Comparison of ENCODE assay signal across 16 mouse cellular contexts in genomic region chr1:57367446-57367845, GRCm38 (mm10).
"Had no signal": no experiment of that assay in that cellular context is flagged by ENCODE, and none has a peak within 500 bp of the region (broad histone marks: within the 10 kb centered on the region; RNA-seq: fewer than 3 reads in every experiment).

No protein-coding gene starts in this region.

- H3K9me3 ChIP-seq: neural tube, embryonic 13.5 days; neural tube, embryonic 15.5 days; stomach, embryonic 15.5 days had no signal

- H3K4me2 ChIP-seq: neural tube, embryonic 13.5 days; neural tube, embryonic 15.5 days; stomach, embryonic 15.5 days had no signal

- H3K27ac ChIP-seq: neural tube, embryonic 13.5 days; neural tube, embryonic 15.5 days; stomach, embryonic 15.5 days; stomach, postnatal 0 days had no signal

- H3K36me3 ChIP-seq: neural tube, embryonic 13.5 days; neural tube, embryonic 15.5 days; stomach, embryonic 15.5 days had no signal

- DNase-seq: retina, postnatal 1 day; right cerebral cortex, adult 18-20 months; right cerebral cortex, postnatal 14 days; right cerebral cortex, postnatal 25 days; right cerebral cortex, postnatal 4 days; spleen, adult 18-20 months; thymus, adult 18-20 months; thymus, adult 2 months; thymus, postnatal 14 days; thymus, postnatal 25 days; thymus, postnatal 36 days; thymus, postnatal 4 days had no signal

- H3K27me3 ChIP-seq: neural tube, embryonic 13.5 days; neural tube, embryonic 15.5 days; stomach, embryonic 15.5 days had no signal

- H3K4me1 ChIP-seq: neural tube, embryonic 13.5 days; neural tube, embryonic 15.5 days; stomach, embryonic 15.5 days had no signal

- H3K4me3 ChIP-seq: neural tube, embryonic 13.5 days; neural tube, embryonic 15.5 days; stomach, embryonic 15.5 days had no signal

- H3K9ac ChIP-seq: neural tube, embryonic 13.5 days; neural tube, embryonic 15.5 days; stomach, embryonic 15.5 days had no signal
